8 mouse cellular contexts compared by ENCODE assay signal in genomic region chr11:60728260-60728761, GRCm38 (mm10). TPM values are rescaled to one million over a fixed set of nuclear protein-coding genes. Genes with fewer than 3 reads are reported as not detected.
DNase-seq lines count a peak whose midpoint lies in the region; ATAC-seq and TF ChIP-seq lines count a peak whose summit lies in the region.

TSS of gene Mief2 (plus strand) at chr11:60728398.

- peak within 1 kb of the TSS; percentile 74 for H3K4me2 ChIP-seq in heart, embryonic 15.5 days
- peak within 1 kb of the TSS; percentile 92 for H3K4me2 ChIP-seq in liver, embryonic 14.5 days (ENCODE audit: low read depth)
- H3K4me2 ChIP-seq in neural tube, embryonic 11.5 days (ENCODE audit: low read depth) = peak within 1 kb of the TSS; percentile 67
- H3K4me2 ChIP-seq in stomach, postnatal 0 days (replicated peaks; ENCODE audit: low read depth) = peak within 1 kb of the TSS; percentile 71

- peak within 1 kb of the TSS; percentile 90 for H3K9ac ChIP-seq in heart, embryonic 15.5 days
- H3K9ac ChIP-seq in liver, embryonic 14.5 days (replicated peaks) = peak within 1 kb of the TSS; percentile 71
- H3K9ac ChIP-seq in neural tube, embryonic 11.5 days (ENCODE audit: low read length) = peak within 1 kb of the TSS; percentile 73
- H3K9ac ChIP-seq in stomach, postnatal 0 days (ENCODE audit: low read length) = peak within 1 kb of the TSS; percentile 92

- ATAC-seq in heart, embryonic 15.5 days (replicated peaks; ENCODE audit: insufficient number of reproducible peaks, insufficient read depth, low FRiP score, low read depth) = peak; percentile 85
- ATAC-seq in liver, embryonic 14.5 days (ENCODE audit: insufficient read depth) = peak; percentile 89
- ATAC-seq in neural tube, embryonic 11.5 days (ENCODE audit: insufficient read depth, low FRiP score, low TSS enrichment) = peak; percentile 87
- peak; percentile 92 for ATAC-seq in stomach, postnatal 0 days (ENCODE audit: low FRiP score, low TSS enrichment)

- peak; percentile 79 to 84 for DNase-seq in CD8-positive naive resting alpha-beta T cell, adult 2 months (ENCODE audit: low read depth in 2 of 2, low spot score in 2 of 2)
- peak; percentile 88 for DNase-seq in c-Kit-positive CD71-negative TER-119-negative erythroid progenitor cells, embryonic 14.5 days (ENCODE audit: low read depth)
- DNase-seq in forebrain, embryonic 10.5 days (ENCODE audit: extremely low spot score, low spot score) = peak; percentile 93
- peak; percentile 96 to 99 for DNase-seq in kidney, postnatal 25 days
- peak; percentile 89 to 91 (median 90) for DNase-seq in liver, embryonic 14.5 days (ENCODE audit: low read depth in 3 of 3, low spot score in 3 of 3)
- DNase-seq in neural tube, embryonic 11.5 days (ENCODE audit: low spot score) = peak; percentile 94
- peak; percentile 96 for DNase-seq in stomach, postnatal 0 days (ENCODE audit: low spot score)

- no peak for TF ChIP-seq EP300 in liver, embryonic 14.5 days (IDR thresholded peaks at IDR 0.05; ENCODE audit: low read depth)
- TF ChIP-seq EP300 in stomach, postnatal 0 days (optimal IDR thresholded peaks at IDR 0.05) = no peak

- peaks cover 36% of the 10 kb centered on the region for H3K4me1 ChIP-seq in forebrain, embryonic 10.5 days
- peaks cover 25% of the 10 kb centered on the region for H3K4me1 ChIP-seq in heart, embryonic 15.5 days (replicated peaks)
- H3K4me1 ChIP-seq in liver, embryonic 14.5 days (replicated peaks; ENCODE audit: control insufficient read depth in 2 of 2, insufficient read depth in 2 of 2, low read length in 1 of 2) = peaks cover 16 to 24% of the 10 kb centered on the region in 2 experiments
- H3K4me1 ChIP-seq in neural tube, embryonic 11.5 days (ENCODE audit: control insufficient read depth, insufficient read depth, low read length) = peaks cover 4% of the 10 kb centered on the region; the same call in 1 of the 2 replicates
- H3K4me1 ChIP-seq in stomach, postnatal 0 days (replicated peaks; ENCODE audit: control insufficient read depth, insufficient read depth) = no peaks in the 10 kb centered on the region; the same call in 1 of the 2 replicates

- H3K27ac ChIP-seq in forebrain, embryonic 10.5 days = peak within 1 kb of the TSS; percentile 92
- H3K27ac ChIP-seq in heart, embryonic 15.5 days = peak within 1 kb of the TSS; percentile 88
- peak within 1 kb of the TSS; percentile 78 for H3K27ac ChIP-seq in liver, embryonic 14.5 days
- H3K27ac ChIP-seq in neural tube, embryonic 11.5 days (ENCODE audit: low read depth, low read length) = peak within 1 kb of the TSS; percentile 54
- peak within 1 kb of the TSS; percentile 92 for H3K27ac ChIP-seq in stomach, postnatal 0 days (replicated peaks)

- H3K9me3 ChIP-seq in forebrain, embryonic 10.5 days = no peaks in the 10 kb centered on the region
- no peaks in the 10 kb centered on the region for H3K9me3 ChIP-seq in heart, embryonic 15.5 days (replicated peaks)
- no peaks in the 10 kb centered on the region for H3K9me3 ChIP-seq in liver, embryonic 14.5 days (ENCODE audit: control insufficient read depth, low read length)
- H3K9me3 ChIP-seq in neural tube, embryonic 11.5 days (ENCODE audit: control insufficient read depth, low read length) = no peaks in the 10 kb centered on the region
- H3K9me3 ChIP-seq in stomach, postnatal 0 days (ENCODE audit: control insufficient read depth, low read length) = no peaks in the 10 kb centered on the region

- no peak for TF ChIP-seq CTCF in liver, embryonic 14.5 days (IDR thresholded peaks at IDR 0.05; ENCODE audit: low read depth)
- 0 out of 2 replicates have a peak, but pooled peaks have one; percentile 3 for TF ChIP-seq CTCF in stomach, postnatal 0 days (IDR thresholded peaks at IDR 0.05; ENCODE audit: low read depth)

- WGBS in forebrain, embryonic 10.5 days = 0% methylated on average over 44 of the region's 44 CpGs
- under 1% methylated on average over 44 of the region's 44 CpGs for WGBS in heart, embryonic 15.5 days
- WGBS in liver, embryonic 14.5 days (ENCODE audit: insufficient replicate concordance) = under 1% methylated on average over 44 of the region's 44 CpGs
- under 1% methylated on average over 44 of the region's 44 CpGs for WGBS in neural tube, embryonic 11.5 days
- under 1% methylated on average over 44 of the region's 44 CpGs for WGBS in stomach, postnatal 0 days

- H3K36me3 ChIP-seq in forebrain, embryonic 10.5 days (replicated peaks) = peaks cover 47% of the 10 kb centered on the region
- peaks cover 31% of the 10 kb centered on the region for H3K36me3 ChIP-seq in heart, embryonic 15.5 days
- H3K36me3 ChIP-seq in liver, embryonic 14.5 days (replicated peaks; ENCODE audit: control insufficient read depth, insufficient read depth, low read depth) = no peaks in the 10 kb centered on the region
- peaks cover 6% of the 10 kb centered on the region for H3K36me3 ChIP-seq in neural tube, embryonic 11.5 days (ENCODE audit: control insufficient read depth, insufficient read depth, low read length)
- peaks cover 16% of the 10 kb centered on the region for H3K36me3 ChIP-seq in stomach, postnatal 0 days (ENCODE audit: control insufficient read depth, insufficient read depth, low read length)

- H3K27me3 ChIP-seq in forebrain, embryonic 10.5 days (ENCODE audit: poor library complexity, severe bottlenecking) = no peaks in the 10 kb centered on the region
- H3K27me3 ChIP-seq in heart, embryonic 15.5 days = no peaks in the 10 kb centered on the region
- no peaks in the 10 kb centered on the region for H3K27me3 ChIP-seq in liver, embryonic 14.5 days (ENCODE audit: control insufficient read depth, insufficient read depth, low read length)
- H3K27me3 ChIP-seq in neural tube, embryonic 11.5 days (ENCODE audit: control insufficient read depth, insufficient read depth, low read length) = no peaks in the 10 kb centered on the region
- H3K27me3 ChIP-seq in stomach, postnatal 0 days (ENCODE audit: control insufficient read depth, insufficient read depth, low read length) = no peaks in the 10 kb centered on the region

- peak within 1 kb of the TSS; percentile 91 for H3K4me3 ChIP-seq in forebrain, embryonic 10.5 days
- H3K4me3 ChIP-seq in heart, embryonic 15.5 days = peak within 1 kb of the TSS; percentile 84
- peak within 1 kb of the TSS; percentile 63 to 64 for H3K4me3 ChIP-seq in liver, embryonic 14.5 days (ENCODE audit: insufficient read depth in 1 of 2, low read depth in 2 of 2, low read length in 2 of 2)
- peak within 1 kb of the TSS; percentile 67 for H3K4me3 ChIP-seq in neural tube, embryonic 11.5 days (ENCODE audit: low read depth, low read length)
- H3K4me3 ChIP-seq in stomach, postnatal 0 days (ENCODE audit: low read depth, low read length) = peak within 1 kb of the TSS; percentile 85

RNA-seq across cellular contexts. Expression of gene Mief2, which starts in this region (rescaled TPM):
- 13.5 and 14.5 TPM in 2 replicates for polyA plus RNA-seq in forebrain, embryonic 10.5 days (2016; fragmentation: Nextera tagmentation; extraction: Ambion mirVana)
- polyA plus RNA-seq in heart, embryonic 15.5 days (2015; fragmentation: Nextera tagmentation; extraction: Ambion mirVana) = 16.5 and 18.1 TPM in 2 replicates
- polyA plus RNA-seq in liver, embryonic 14.5 days (2012; rRNA removed) = 1.8 and 2.0 TPM in 2 replicates
- polyA plus RNA-seq in liver, embryonic 14.5 days (2014; fragmentation: Nextera tagmentation; extraction: Ambion mirVana) = 1.8 and 2.5 TPM in 2 replicates
- 16.7 and 19.0 TPM in 2 replicates for polyA plus RNA-seq in neural tube, embryonic 11.5 days (2014; fragmentation: Nextera tagmentation; extraction: Ambion mirVana)
- polyA plus RNA-seq in stomach, postnatal 0 days (2015; fragmentation: Nextera tagmentation; extraction: Ambion mirVana) = 8.5 and 9.8 TPM in 2 replicates

Comparison
In these comparisons a context has a peak if more than half of its experiments do, and no peak if none do; other contexts are left out.
1. Peak in every context shown above with its lines: DNase-seq, ATAC-seq, H3K4me3 ChIP-seq and H3K27ac ChIP-seq.